Mouse (Mus musculus): Measurements from ENCODE around the gene Urm1.

Urm1 gene

GRCm38 (mm10) chr2:29827709-29828024 lies 7.8 kb downstream of the Urm1 start:
- DNase-seq (ENCODE audit: low read depth, low spot score), result no peak

- no peak for DNase-seq (ENCODE audit: low read depth, low spot score)
These were observed 11.2 kb downstream of the Urm1 start for GRCm38 (mm10) chr2:29831106-29831505.

GRCm38 (mm10) chr2:29833796-29834195 lies 13.9 kb downstream of the Urm1 start:
- DNase-seq (ENCODE audit: low read depth, low spot score), result no peak

GRCm38 (mm10) chr2:29835391-29835899 lies 15.6 kb downstream of the Urm1 start:
- no peak for DNase-seq (ENCODE audit: low read depth, low spot score)

- no peak for DNase-seq (ENCODE audit: low read depth, low spot score)
These were observed 19.6 kb downstream of the Urm1 start for GRCm38 (mm10) chr2:29839460-29839859.

- no peak for DNase-seq (ENCODE audit: low read depth, low spot score)
These were observed 23.6 kb downstream of the Urm1 start for GRCm38 (mm10) chr2:29843231-29844105.

- DNase-seq (ENCODE audit: low read depth, low spot score), result no peak
These were observed 24.2 kb downstream of the Urm1 start for GRCm38 (mm10) chr2:29844115-29844514.

GRCm38 (mm10) chr2:29844661-29845060 lies 24.8 kb downstream of the Urm1 start:
- no peak for DNase-seq (ENCODE audit: low read depth, low spot score)

- no peak for DNase-seq (ENCODE audit: low read depth, low spot score)
These were observed 25.8 kb downstream of the Urm1 start for GRCm38 (mm10) chr2:29845636-29846035.

- no peak for DNase-seq (ENCODE audit: low read depth, low spot score)
These were observed 26.4 kb downstream of the Urm1 start for GRCm38 (mm10) chr2:29846061-29846853.

GRCm38 (mm10) chr2:29846911-29847310 lies 27.0 kb downstream of the Urm1 start:
- DNase-seq (ENCODE audit: low read depth, low spot score), result no peak

- no peak for DNase-seq (ENCODE audit: low read depth, low spot score)
These were observed 29.2 kb downstream of the Urm1 start for GRCm38 (mm10) chr2:29849041-29849440.

- no peak for DNase-seq (ENCODE audit: low read depth, low spot score)
These were observed 30.1 kb downstream of the Urm1 start for GRCm38 (mm10) chr2:29849841-29850480.

- no peak for DNase-seq (ENCODE audit: low read depth, low spot score)
These were observed 33.1 kb downstream of the Urm1 start for GRCm38 (mm10) chr2:29852957-29853485.

GRCm38 (mm10) chr2:29853736-29854135 lies 33.9 kb downstream of the Urm1 start:
- no peak for DNase-seq (ENCODE audit: low read depth, low spot score)

- no peak for DNase-seq (ENCODE audit: low read depth, low spot score)
These were observed 35.8 kb downstream of the Urm1 start for GRCm38 (mm10) chr2:29855585-29856210.

GRCm38 (mm10) chr2:29856451-29857260 lies 36.8 kb downstream of the Urm1 start:
- no peak for DNase-seq (ENCODE audit: low read depth, low spot score)

- DNase-seq (ENCODE audit: low read depth, low spot score), result no peak
These were observed 37.5 kb downstream of the Urm1 start for GRCm38 (mm10) chr2:29857341-29857740.

- DNase-seq (ENCODE audit: low read depth, low spot score), result no peak
These were observed 38.1 kb downstream of the Urm1 start for GRCm38 (mm10) chr2:29857967-29858366.

- DNase-seq (ENCODE audit: low read depth, low spot score), result peak; percentile 29
These were observed 39.0 kb downstream of the Urm1 start for GRCm38 (mm10) chr2:29858748-29859473.

Data from retina, postnatal 7 days (tissue).